Mouse (Mus musculus) layer of hippocampus, adult 11-12 months (tissue): ENCODE results near the gene Uevld.
"Not testable (repeated sequence)": the region's sequence is repeated elsewhere in the genome, so short reads cannot be mapped to it uniquely, and the experiment has no call there.

ENCODE experiments used
- DNase-seq: peaks from one replicate; pipeline ENCODE4 v3.0.0; 2022; ENCODE audit warnings: low spot score

Uevld gene

DNA sequence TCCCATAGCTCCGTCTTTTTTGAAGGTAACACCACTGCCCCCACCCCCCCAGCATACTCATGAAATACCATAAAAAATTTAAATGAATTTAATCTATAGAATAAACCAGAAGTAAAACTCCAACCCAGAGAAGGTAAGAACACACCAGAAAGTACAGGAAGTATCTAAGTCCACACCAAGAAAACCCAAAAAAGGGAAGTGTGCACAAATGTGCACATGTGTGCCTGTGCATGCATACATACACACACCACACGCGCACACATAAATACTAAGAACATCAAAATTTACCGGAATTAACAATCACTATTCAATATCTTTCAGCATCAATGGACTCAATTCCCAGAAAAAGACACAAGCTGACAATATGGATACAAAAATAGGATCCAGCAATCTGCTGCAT, 11.6 kb upstream of the Uevld start:
- DNase-seq, result no peak

DNA sequence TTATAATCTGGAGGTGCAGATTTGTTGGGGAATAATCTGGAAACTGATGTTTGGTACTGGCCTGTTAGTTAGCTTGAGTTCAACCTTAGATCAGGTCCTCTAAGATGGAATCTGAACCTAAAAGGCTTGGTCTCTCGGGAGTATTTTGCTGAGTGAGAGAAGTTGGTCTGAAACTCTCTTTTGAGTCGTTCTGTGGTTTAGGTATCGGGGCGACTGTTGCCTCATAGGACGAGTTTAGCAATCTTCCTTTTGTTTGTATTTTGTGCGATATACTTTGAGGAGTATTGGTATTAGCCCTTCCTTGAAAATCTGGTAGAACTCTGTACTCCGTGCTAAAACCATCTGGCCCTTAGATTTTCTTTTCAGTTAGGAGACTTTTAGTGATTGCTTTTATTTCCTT, 5.7 kb upstream of the Uevld start:
- no peak for DNase-seq

DNA sequence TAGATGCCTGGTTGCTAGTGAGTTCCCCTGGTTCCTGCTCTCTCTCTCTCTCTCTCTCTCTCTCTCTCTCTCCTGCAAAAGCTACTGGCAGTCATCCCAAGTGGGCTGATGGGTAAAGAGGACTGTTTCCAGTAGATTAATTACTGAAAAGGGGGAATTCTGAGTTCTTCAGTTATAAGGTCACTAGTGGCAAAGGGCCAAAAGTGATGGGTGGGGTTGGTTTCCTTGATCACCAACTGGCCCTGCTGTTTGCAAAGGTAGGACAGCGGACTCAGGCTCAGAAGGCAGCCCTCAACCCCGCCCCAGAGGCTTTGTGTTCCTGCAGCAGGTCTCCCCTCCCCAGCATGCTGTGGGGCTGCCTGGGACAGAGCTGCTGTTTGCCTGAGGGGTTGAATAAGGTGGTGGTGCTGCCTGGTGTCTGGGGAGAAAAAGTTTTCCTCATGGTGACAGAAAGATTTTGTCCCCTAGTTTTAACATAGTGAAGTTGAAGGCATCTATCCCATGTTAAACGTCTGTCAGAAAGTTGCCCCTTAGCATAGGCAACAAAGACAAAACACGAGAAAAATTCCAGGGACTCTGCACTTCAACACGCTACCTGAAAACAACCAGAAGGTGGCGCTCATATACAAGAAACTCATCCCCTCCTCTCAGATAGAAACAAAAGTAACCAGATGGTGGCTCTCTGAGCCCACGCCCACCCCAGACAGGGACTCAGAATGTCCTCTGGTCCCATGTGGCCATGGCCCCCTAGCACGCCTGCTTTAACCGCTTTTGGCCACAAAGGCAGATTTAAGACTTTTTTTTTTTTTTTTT, 4.7 kb upstream of the Uevld start:
- DNase-seq, result peak; percentile 85

DNA sequence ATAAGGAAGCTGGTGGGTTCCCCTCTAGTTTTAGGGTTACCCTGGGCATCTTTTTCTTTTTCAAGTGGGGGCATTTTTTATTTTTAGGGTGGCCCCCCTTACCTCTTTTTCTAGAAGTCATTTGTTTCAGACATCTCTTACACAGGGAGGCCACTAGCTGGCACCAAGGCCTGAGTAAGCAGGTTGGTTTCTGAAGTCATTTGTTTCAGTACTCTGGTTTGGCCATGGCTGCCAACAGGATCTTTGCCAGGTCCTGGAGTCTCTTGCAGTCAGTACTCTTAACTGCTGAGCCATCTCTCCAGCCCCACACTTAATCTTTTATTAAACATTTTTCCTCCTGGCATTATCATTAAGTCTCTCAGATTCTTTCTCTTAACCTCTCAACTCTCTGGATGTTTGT, 3.8 kb upstream of the Uevld start:
- no peak for DNase-seq

DNA sequence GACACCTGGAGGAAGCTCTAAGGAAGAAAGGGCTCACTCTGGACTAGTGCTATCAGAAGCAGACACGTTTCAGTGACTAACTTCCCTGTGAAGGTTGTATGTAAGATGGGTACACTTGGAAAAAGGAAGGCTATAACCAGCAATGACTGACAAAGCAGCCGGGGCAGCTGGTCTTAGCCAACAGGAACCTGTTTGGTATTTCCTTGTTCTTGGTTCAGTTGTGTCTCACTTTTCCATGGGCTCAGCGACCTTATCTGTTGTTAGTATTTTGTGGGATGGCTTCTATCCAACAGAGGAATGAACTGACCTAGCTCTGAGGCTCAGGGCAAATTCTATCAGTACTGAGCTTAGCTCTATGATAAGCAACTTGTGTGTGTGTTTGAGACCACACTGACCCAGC, 2.7 kb upstream of the Uevld start:
- DNase-seq, result no peak

DNA sequence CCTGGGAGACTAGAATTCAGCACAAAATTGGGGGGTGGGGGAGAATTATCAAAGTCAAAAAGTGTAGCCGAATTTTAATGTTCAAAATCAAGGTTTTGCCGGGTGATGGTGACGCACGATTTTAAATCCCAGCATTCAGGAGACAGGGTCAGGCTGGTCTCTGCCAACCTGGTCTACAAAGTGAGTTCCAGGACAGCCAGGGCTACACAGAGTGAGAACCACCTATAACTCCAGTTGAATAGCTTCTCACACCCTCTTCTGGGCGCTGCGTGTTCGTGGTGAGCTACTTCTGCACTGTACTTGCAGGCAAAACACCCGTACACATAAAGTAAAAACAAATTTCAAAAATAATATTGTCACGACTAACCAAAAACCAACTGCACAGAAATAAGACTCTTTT, 526 bp upstream of the Uevld start:
- DNase-seq, result no peak

DNA sequence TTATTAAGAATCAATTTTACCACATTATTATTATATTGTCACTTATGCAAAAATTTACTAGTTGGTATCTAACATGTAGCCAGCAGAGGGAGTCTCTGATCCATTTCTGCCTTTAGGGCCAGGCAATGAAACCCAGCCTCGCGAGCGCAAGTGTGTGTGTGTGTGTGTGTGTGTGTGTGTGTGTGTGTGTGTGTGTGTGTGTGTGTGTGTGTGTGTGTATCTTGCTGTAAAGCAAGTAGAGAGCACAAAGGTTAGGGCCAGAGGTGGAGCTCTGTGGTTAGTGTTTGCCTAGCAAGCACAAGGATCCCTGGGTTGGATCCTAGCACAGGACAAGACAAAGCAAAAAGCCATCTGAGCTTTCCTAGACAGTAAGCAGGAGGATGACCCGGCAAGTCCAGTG, 22.5 kb downstream of the Uevld start:
- DNase-seq, result no peak

DNA sequence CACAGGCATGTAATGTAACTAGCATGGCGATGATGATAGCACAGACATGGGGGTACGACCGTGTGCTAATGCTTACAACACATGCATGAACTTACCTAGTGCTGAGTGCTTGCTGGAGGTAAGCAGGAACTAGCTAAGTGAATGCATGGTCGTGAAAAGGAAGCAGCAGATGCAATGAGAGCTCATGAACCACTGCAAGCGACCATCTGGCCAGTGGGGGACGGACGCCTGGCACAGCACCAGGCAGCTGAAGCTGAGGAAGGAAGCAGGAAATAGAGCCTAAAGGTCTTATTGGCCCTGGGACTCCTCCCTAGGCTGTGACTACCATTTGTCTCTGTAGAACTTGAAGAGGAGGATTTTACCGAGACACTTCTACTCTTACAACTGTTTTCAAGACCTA, 23.5 kb downstream of the Uevld start:
- DNase-seq, result no peak

DNA sequence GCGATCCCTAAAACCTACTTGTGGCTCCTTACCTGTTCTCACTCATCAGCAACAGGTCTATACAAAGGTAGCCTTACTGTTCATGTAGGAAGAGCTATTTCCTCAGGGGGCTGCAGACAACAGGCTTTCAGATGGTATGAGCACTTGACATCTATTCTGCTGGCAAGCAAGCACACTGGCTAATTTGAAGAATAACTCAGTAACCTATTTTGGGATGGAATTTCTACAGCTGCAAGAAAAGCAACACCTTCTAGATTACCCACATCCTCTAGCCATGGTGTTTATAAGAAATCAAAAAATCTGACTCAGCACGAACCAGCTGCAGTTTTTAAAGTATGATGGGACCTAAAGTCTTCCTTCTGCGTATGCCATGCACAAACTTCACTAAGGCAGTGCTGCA, 27.0 kb downstream of the Uevld start:
- DNase-seq, result no peak

DNA sequence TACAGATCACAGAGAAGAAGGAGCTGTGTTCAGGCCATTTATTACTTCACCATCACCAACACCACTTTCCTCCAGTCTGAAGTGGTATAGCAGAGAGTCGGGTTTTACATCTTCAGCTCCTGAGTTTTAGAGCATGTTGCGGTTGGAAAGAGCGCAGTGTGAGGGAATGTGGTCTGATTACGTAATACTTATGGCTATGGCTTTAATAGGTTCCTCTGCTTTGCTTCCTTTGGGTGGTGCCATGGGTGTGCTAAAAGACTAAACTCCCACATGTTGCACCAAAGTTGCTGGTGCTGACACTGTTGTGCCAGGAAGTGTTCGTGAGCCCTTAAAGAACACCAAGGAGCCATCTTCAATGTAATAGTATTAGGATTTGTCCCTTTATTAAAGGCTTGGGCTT, 30.0 kb downstream of the Uevld start:
- DNase-seq, result no peak

DNA sequence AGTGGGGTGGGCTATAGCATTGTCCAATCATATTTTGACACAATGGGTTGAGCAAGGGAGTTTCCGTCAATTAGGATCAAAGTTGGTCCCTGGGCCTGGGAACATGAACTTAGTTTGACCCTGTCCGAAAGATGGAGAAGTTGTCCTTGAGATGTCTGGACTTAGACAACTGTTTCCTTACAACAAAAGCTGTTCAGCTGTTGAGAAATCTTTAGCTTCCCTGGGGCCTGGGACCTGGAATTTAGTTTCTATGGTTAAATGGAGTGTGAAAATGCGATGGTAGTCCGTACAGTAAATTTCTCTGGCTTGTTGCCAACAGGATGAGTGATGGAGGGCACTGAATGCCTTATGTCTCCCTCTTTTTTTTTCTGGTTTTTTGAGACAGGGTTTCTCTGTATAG, 36.3 kb downstream of the Uevld start:
- DNase-seq, result no peak

DNA sequence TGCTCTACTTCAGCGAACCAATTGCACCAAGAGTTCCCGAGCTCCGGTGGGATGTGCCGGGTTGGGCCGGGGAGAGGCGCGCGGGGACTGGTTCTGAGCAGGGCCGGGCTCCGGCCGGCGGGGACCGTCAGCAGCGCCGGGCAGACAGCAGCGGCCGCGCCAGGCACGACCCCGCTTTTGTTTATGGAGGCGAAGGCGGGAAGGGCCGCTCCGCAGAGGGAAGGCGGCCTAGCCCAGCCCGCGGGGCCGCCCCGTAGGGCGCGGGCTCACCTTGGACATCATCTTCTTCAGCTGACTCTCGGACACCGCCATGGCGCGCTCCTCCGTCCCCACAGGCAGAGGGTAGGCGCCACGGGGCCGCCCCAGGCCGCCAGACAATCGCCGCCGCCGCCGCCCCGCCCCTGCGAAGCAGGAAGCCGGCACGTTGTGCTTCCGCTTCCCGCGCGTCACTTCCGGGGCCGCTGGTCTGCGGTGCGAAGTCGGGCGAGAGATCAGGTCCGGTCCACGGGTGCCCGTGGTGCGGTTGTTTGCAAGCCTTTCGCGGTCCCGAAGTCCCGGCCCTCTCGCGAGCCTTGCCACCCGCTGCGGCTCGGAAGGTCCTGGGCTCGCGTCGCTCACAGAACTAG, 38.7 kb downstream of the Uevld start, which contains the start of gene Tsg101:
Tsg101 (minus strand) TSS at position 419 of the 626 bp plus-strand sequence.
- DNase-seq, result peak; percentile 90

DNA sequence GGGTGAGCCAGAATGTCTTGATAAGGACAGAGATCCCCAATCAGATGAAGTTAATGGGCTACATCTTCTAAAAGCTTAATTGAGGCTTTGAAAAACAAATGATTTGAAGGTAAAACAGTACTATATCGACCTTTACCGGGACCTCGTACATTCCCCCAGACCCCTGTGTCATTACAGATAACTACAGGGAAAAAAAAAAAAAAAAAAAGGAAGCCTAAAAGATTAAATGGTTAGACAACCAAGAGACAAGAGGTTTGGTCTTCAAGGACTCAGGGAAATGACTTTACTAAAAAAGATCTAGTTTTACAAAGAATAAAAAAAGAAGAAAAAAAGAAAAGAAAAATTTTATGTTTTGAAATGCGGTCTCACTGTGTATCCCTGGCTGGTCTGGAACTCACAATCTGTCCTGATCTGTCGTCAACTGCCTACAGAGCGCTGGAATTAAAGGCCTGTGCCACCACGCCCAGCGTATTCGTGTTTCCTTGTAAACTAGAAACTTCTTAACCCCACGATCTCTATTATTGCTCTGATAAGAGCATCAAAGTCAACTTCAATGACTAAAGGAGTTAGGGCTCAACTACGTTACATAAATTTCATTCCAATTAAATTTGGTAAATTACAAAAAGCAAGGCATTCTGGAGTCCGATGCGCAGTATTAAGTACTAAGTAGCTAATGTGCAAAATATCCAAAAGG, 39.5 kb downstream of the Uevld start:
- DNase-seq, result no peak

DNA sequence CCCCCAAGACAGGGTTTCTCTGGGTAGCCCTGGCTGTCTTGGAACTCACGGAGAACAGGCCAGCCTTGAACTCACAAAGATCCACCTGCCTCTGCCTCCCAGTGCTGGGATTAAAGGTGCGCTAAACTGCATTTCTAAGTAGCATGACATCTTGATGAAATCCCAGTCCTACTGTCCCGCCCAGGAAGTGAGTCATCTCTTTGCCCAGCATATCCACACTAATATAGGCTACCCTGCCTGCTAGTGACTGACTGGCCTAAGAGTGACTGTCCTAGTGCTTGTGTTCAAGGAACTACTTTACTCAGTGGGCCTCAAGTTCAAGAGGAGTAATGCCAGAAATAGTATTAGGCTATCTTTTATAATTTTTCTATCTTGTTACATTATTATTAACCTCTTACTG, 42.0 kb downstream of the Uevld start:
- DNase-seq, result no peak

DNA sequence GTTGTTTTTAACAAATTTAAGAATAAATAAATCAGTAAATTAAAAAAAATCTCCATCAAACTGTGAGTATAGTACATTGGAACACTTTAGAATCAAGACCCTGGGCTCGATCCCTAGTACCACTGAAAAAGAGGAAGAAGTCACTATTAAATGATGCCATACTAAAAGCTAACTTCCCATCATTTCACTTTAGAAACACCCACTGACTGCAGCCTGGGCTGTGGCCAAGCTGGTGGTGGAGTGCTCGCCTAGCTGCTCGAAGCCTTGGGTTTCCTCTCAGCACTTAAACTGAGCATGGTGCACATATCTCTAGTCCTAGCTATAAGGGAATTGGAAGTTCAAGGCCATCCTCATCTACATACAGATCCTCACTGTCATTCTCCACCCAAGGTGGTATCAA, 47.1 kb downstream of the Uevld start:
- DNase-seq, result no peak

DNA sequence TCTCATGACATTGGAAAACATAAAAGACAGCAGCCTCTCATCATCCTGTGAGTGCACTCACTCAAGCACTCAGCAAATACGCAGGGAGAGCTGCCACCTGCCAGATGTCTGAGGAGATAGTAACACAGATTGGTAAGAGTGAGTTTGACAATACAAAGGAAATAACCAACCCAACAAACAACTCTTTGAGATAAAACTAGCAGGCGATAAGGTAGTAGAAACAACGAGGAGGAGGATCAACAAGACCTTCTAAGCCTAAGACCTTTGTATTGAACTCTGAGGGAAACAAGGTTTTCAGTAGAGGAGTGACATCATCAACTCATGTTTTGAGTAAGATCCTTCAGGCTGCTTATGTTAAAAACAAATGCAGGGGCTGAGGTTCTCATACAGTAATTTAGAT, 59.0 kb downstream of the Uevld start:
- no peak for DNase-seq

DNA sequence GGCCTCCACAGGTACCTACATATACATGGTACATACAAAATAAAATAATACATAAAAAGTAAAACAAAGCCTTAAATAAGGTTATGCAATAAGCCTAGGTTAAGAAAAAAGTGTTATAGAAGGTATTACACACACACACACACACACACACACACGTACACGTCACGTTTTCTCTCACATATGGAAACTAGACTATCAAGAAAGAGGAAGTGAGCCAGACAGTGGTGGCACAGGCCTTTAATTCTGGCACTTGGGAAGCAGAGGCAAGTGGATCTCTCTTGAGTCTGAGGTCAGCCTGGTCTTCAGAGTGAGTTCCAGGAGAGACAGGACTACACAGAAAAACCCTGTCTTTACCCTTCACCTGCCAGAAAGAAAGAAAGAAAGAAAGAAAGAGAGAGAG, 62.8 kb downstream of the Uevld start:
- no peak for DNase-seq

DNA sequence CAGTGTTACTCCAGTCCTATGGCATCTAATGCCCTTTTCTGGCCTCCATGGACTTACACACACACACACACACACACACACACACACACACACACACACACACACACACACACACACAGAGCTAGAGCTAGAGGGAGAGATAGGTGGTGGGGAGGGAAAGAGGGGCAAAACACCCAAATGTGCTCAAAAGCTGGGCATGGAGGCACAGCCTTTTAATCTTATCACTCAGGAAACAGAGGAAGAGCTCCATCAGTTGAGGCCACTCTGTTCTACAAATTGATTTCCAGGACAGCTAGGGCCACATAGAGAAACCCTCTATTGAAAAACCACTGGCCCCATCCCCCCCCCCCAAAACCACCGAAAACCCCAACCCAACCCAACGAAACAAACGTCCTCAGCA, 75.0 kb downstream of the Uevld start:
- DNase-seq, result no peak

DNA sequence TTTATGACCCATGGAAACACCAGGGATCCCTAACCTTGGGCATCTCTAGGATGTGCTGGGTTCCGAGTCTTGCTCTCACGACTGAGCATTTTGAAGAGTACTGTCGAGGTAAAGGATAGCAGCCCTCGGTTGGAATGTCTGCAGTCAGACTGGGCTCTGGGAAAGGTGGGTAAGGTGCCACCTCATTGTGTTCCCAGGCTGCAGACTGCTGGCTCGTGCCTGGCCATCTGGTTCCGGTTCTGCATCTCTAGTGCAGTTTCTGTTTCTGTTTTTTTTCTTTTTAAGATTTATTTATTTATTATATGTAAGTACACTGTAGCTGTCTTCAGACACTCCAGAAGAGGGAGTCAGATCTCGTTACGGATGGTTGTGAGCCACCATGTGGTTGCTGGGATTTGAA, 76.4 kb downstream of the Uevld start:
- DNase-seq, result not testable (repeated sequence)

DNA sequence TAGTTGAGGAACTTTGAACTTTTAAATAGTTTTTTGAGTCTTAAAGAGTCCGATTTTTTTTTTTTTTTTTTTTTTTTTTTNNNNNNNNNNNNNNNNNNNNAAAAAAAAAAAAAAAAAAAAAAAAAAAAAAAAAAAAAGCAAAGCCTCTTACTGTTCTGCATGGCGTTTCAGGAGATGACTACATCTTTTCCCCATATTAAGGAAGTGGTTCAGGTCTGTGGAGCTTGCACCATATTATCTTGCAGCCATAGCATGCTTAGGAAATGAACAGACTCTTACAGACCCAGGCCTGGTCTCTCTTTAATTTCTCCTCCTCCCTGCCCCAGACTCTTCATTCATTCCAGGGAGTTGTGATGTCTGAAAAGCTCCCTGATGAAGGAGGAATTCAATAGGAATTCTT, 77.3 kb downstream of the Uevld start:
- no peak for DNase-seq

DNA sequence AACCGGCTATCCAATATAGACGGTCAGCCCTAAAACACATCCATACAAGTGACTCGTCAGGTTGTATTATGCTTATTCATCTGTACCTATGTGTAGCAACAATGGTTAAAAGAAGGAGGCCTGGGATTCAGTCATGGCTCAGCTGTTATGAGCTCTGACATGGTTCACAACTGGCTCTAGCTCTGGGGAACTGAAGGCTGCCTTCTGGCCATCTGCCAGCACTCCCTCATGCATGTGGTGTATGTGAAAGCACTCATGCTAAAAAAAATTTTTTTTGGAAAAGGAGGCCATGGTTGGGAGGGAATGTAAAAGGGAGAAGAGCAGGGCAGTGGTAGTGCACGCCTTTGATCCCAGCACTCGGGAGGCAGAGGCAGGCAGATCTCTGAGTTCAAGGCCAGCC, 78.5 kb downstream of the Uevld start:
- DNase-seq, result no peak

DNA sequence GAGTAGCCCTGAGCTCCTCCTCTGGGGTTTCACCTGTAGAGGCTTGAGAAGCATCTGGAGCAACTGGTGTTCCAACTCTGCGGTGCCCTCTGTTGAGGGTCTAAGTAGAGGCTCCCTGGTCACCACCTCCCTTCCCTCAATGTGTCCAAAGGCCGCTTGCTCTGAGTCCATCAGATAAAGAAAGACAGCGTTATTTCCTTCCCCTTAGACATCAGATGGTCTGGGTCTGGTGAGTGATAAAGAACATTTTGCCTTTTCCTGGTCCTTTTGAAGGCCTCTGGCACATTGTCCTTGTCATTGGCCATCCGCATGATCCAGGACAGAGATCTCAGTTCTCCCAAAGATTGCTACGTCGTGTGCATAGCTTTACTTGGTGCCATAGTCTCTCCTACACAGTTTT, 81.1 kb downstream of the Uevld start:
- DNase-seq, result no peak

DNA sequence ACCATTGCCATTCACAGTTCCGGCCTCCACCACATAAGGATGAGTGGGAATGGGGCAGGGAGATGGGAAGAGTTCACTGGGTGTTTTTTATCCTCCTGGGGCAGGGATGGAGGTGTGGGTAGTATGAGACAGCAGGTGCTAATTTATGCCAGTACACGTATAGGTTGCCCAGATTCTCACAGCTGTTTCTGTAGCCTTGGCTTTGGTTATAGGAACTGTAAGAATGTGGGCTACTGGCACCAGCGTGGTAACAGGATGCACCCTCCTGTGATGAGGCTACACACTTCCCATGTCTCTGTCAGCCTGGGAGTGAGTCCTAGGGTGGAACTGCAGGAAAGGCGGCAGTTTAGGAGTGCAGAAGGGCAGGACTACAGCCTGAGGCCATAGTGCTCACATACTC, 81.5 kb downstream of the Uevld start:
- no peak for DNase-seq
